ENCODE assay signal across 12 mouse cellular contexts in genomic region chr3:153248029-153248428, GRCm38 (mm10).
DNase-seq lines count a peak whose midpoint lies in the region; ATAC-seq and TF ChIP-seq lines count a peak whose summit lies in the region.
"Had no signal": no experiment of that assay in that cellular context is flagged by ENCODE, and none has a peak within 500 bp of the region (broad histone marks: within the 10 kb centered on the region; RNA-seq: fewer than 3 reads in every experiment).

No protein-coding gene starts in this region.

- peak; percentile 28; the same call in 1 of the 2 replicates for TF ChIP-seq CTCF in heart, postnatal 0 days (IDR thresholded peaks at IDR 0.05; ENCODE audit: low read depth)
- peak; percentile 37; the same call in 1 of the 2 replicates for TF ChIP-seq CTCF in lung, adult 2 months (IDR thresholded peaks at IDR 0.05; ENCODE audit: insufficient read depth, low read length)

- intact Hi-C loops in heart, postnatal 25 days (cut with DNase I), result loop anchor here (10.0 kb wide), 1 partner anchor 463 kb away; no protein-coding TSS in a partner anchor

- no peak for ATAC-seq in heart, postnatal 0 days (ENCODE audit: insufficient read depth, low read depth)

- no peak overlapping the region for H3K9ac ChIP-seq in heart, postnatal 0 days (replicated peaks; ENCODE audit: low read depth, low read length)
- H3K9ac ChIP-seq: forebrain, embryonic 12.5 days; hindbrain, embryonic 14.5 days; limb, embryonic 15.5 days; neural tube, embryonic 12.5 days had no signal

- no peak overlapping the region for H3K4me3 ChIP-seq in heart, postnatal 0 days (ENCODE audit: low read depth, low read length)
- no peak overlapping the region for H3K4me3 ChIP-seq in lung, adult 2 months (replicated peaks; ENCODE audit: extremely low read depth, low read depth, low read length)
- H3K4me3 ChIP-seq: forebrain, embryonic 12.5 days; limb, embryonic 15.5 days; neural tube, embryonic 12.5 days had no signal

- no peaks in the 10 kb centered on the region for H3K9me3 ChIP-seq in heart, postnatal 0 days (replicated peaks; ENCODE audit: control insufficient read depth, low read length)
- H3K9me3 ChIP-seq: forebrain, embryonic 12.5 days; limb, embryonic 15.5 days; neural tube, embryonic 12.5 days had no signal

- no peak for DNase-seq in heart, postnatal 0 days (ENCODE audit: low spot score)
- DNase-seq in heart, postnatal 25 days (ENCODE audit: low spot score), result no peak
- DNase-seq in lung, adult 2 months, result no peak
- no peak for DNase-seq in lung, postnatal 10 days
- peak; percentile 26 for DNase-seq in ES-CJ7 (ENCODE audit: low read depth, low spot score)
- peak; percentile 27 for DNase-seq in embryo, embryonic 10.5 days (ENCODE audit: low spot score)
- DNase-seq in spleen, postnatal 4 days (ENCODE audit: low spot score in 2 of 2), result no peak
- no peak for DNase-seq in kidney, adult 18-20 months

- H3K36me3 ChIP-seq in heart, postnatal 0 days (replicated peaks; ENCODE audit: control insufficient read depth, insufficient read depth, low read length), result no peaks in the 10 kb centered on the region
- H3K36me3 ChIP-seq: forebrain, embryonic 12.5 days; limb, embryonic 15.5 days; neural tube, embryonic 12.5 days had no signal

- no peak overlapping the region for H3K27ac ChIP-seq in heart, postnatal 0 days (ENCODE audit: low read depth)
- H3K27ac ChIP-seq: forebrain, embryonic 12.5 days; hindbrain, embryonic 14.5 days; limb, embryonic 15.5 days; neural tube, embryonic 12.5 days had no signal

- no peak for TF ChIP-seq POLR2A in lung, adult 2 months (IDR thresholded peaks at IDR 0.05; ENCODE audit: borderline replicate concordance, extremely low read depth, low read depth, low read length)

- WGBS in heart, postnatal 0 days, result 35% methylated on average over 4 of the region's 4 CpGs
- 50% methylated on average over 4 of the region's 4 CpGs for WGBS in lung, adult 2 months

- H3K27me3 ChIP-seq in heart, postnatal 0 days (ENCODE audit: control insufficient read depth, insufficient read depth, low read length), result no peaks in the 10 kb centered on the region
- H3K27me3 ChIP-seq: forebrain, embryonic 12.5 days; limb, embryonic 15.5 days; neural tube, embryonic 12.5 days had no signal

- no peak overlapping the region for H3K4me2 ChIP-seq in heart, postnatal 0 days (ENCODE audit: low read depth, low read length)
- H3K4me2 ChIP-seq: forebrain, embryonic 12.5 days; hindbrain, embryonic 14.5 days; limb, embryonic 15.5 days; neural tube, embryonic 12.5 days had no signal

- TF ChIP-seq EP300 in heart, postnatal 0 days (IDR thresholded peaks at IDR 0.05; ENCODE audit: low read depth), result no peak

- H3K4me1 ChIP-seq in heart, postnatal 0 days (ENCODE audit: control insufficient read depth, insufficient read depth), result no peaks in the 10 kb centered on the region
- H3K4me1 ChIP-seq in lung, adult 2 months (ENCODE audit: control insufficient read depth, insufficient read depth, low read length), result no peaks in the 10 kb centered on the region
- H3K4me1 ChIP-seq: forebrain, embryonic 12.5 days; limb, embryonic 15.5 days; neural tube, embryonic 12.5 days had no signal

Comparison
In these comparisons a context has a peak if more than half of its experiments do, and no peak if none do; other contexts are left out.
1. DNase-seq: peak in ES-CJ7 (single experiment) and embryo, embryonic 10.5 days (single experiment); none in heart, postnatal 0 days (single experiment), heart, postnatal 25 days (single experiment), lung, adult 2 months (single experiment), lung, postnatal 10 days (single experiment), spleen, postnatal 4 days (0 of 2) and kidney, adult 18-20 months (single experiment).